Mouse (Mus musculus) heart, embryonic 11.5 days (tissue): Measurements from ENCODE around the gene Mettl9. TPM values are rescaled to one million over a fixed set of nuclear protein-coding genes. Genes with fewer than 3 reads are reported as not detected.
"Not testable (repeated sequence)": the region's sequence is repeated elsewhere in the genome, so short reads cannot be mapped to it uniquely, and the experiment has no call there.

Source experiments
- ATAC-seq: fragments of 200-750 bp; cut with Nextera tagmentation; replicated peaks from 2 replicates; pipeline ENCODE4 v1.8.0; 2017; ENCODE audit warnings: moderate library complexity; ENCODE audit not compliant: insufficient number of reproducible peaks, low FRiP score, low TSS enrichment
- H3K27ac ChIP-seq: fragments of 300-500 bp; sonication (generic); 2 replicates; pipeline ENCODE4 v1.5.1; 2014; ENCODE audit warnings: mild to moderate bottlenecking, low read depth, low read length
- H3K27me3 ChIP-seq: fragments of 300-500 bp; sonication (generic); 2 replicates; pipeline ENCODE4 v1.6.1; 2014; ENCODE audit warnings: mild to moderate bottlenecking, low read length, mixed read lengths; ENCODE audit not compliant: control insufficient read depth, insufficient read depth
- H3K36me3 ChIP-seq: fragments of 300-500 bp; sonication (generic); 2 replicates; pipeline ENCODE4 v1.6.1; 2014; ENCODE audit warnings: mild to moderate bottlenecking, low read length, moderate library complexity, mixed read lengths; ENCODE audit not compliant: control insufficient read depth, insufficient read depth
- H3K4me1 ChIP-seq: fragments of 300-500 bp; sonication (generic); 2 replicates; pipeline ENCODE4 v1.6.1; 2014; ENCODE audit warnings: low read length; ENCODE audit not compliant: control insufficient read depth, insufficient read depth
- H3K4me2 ChIP-seq: fragments of 300-500 bp; sonication (generic); 2 replicates; pipeline ENCODE4 v1.6.1; 2014; ENCODE audit warnings: mild to moderate bottlenecking, moderate library complexity
- H3K4me3 ChIP-seq: fragments of 300-500 bp; sonication (generic); 2 replicates; pipeline ENCODE4 v1.5.1; 2014; ENCODE audit warnings: low read depth, low read length
- H3K9ac ChIP-seq: fragments of 300-500 bp; sonication (generic); 2 replicates; pipeline ENCODE4 v1.6.1; 2014; ENCODE audit warnings: mild to moderate bottlenecking, low read depth, low read length, moderate library complexity
- H3K9me3 ChIP-seq: fragments of 300-500 bp; sonication (generic); replicated peaks from 2 replicates; pipeline ENCODE4 v1.6.1; 2016; ENCODE audit warnings: low read length; ENCODE audit not compliant: control insufficient read depth
- WGBS: fragments of 180-500 bp; shearing (Covaris S2); extraction: QIAGEN DNeasy Blood & Tissue Kit; methylation state at CpG from one replicate; pipeline ENCODE4 v1.1.7; 2014; ENCODE audit not compliant: insufficient replicate concordance; 5-methylcytosine and 5-hydroxymethylcytosine counted together
- polyA plus RNA-seq: library from polyadenylated mRNA; unstranded; fragments of >200 nt; fragmentation: Nextera tagmentation; extraction: Ambion mirVana; gene quantifications from 2 replicates; pipeline ENCODE4 v1.2.1, GENCODE M21; 2014

Gene Mettl9
- polyA plus RNA-seq, 1 experiment from 2014 or later: 124 TPM

- Histone ChIP-seq H3K9me3 (no peaks in the 10 kb centered on the region), H3K4me1 (no peaks in the 10 kb centered on the region), H3K27me3 (no peaks in the 10 kb centered on the region; the same call in 1 of the 2 replicates), H3K4me3 (no peak overlapping the region), H3K9ac (no peak overlapping the region), H3K4me2 (no peak overlapping the region), H3K36me3 (no peaks in the 10 kb centered on the region), H3K27ac (no peak overlapping the region)
- WGBS: 73% methylated on average over 10 of the region's 10 CpGs
- ATAC-seq: no peak
Observed at GRCm38 (mm10) chr7:121011794-121012689, 22.2 kb upstream of the Mettl9 start.

DNA sequence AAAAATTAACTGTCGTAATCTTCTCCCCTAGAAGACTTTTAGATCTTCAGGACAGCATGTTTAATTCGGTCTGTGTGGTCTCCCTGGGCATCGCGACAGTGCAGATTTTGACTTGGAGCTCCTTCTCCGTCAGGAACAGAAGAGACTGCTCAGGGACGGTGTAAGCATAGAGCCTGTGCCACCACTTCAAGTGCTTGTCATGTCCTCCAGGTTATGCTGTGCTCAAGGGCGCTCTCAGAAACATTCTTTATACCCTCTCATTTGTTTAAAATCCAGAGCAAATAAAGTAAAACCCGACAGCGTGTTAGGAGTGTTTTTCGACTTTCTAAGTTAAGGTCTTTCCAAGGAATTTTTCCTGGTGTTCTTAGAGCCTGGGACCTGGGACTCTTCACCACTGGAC, 19.8 kb upstream of the Mettl9 start:
- Histone ChIP-seq H3K9me3 (no peaks in the 10 kb centered on the region), H3K27ac (no peak overlapping the region), H3K4me2 (no peak overlapping the region), H3K4me1 (no peaks in the 10 kb centered on the region), H3K9ac (no peak overlapping the region), H3K36me3 (no peaks in the 10 kb centered on the region), H3K4me3 (no peak overlapping the region), H3K27me3 (no peaks in the 10 kb centered on the region; the same call in 1 of the 2 replicates)
- ATAC-seq: no peak
- WGBS: 82% methylated on average over 10 of the region's 10 CpGs

- Histone ChIP-seq H3K4me2 (no peak overlapping the region), H3K27ac (no peak overlapping the region), H3K9ac (no peak overlapping the region), H3K36me3 (no peaks in the 10 kb centered on the region), H3K9me3 (no peaks in the 10 kb centered on the region), H3K4me1 (no peaks in the 10 kb centered on the region), H3K4me3 (no peak overlapping the region), H3K27me3 (no peaks in the 10 kb centered on the region)
- no peak for ATAC-seq
- 78% methylated on average over 3 of the region's 3 CpGs for WGBS
Observed at GRCm38 (mm10) chr7:121018778-121019177, 15.5 kb upstream of the Mettl9 start.

DNA sequence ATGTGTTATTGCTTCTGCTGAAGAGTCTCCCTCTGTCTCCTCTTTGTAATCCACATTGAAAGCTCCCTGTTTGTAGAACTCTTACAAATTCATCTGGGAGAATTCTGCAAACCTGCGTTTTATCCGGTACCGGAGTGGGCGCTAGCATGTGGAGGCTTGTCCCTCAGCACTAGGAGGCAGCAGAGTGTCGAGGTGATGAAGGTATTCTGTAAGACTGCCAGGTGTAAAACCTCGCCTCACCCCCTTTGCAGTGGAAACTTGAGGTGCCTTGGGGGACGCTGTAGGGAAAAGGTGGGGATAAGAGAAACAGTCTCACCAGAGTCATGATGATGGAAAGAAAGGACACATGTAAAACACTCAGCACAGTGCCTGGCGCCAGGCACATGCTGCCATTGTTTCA, 14.0 kb upstream of the Mettl9 start:
- no peaks in the 10 kb centered on the region for H3K27me3 ChIP-seq
- H3K9ac ChIP-seq: no peak overlapping the region
- 34% methylated on average over 8 of the region's 8 CpGs for WGBS
- ATAC-seq: no peak
- H3K9me3 ChIP-seq: no peaks in the 10 kb centered on the region
- H3K4me3 ChIP-seq: no peak overlapping the region
- H3K4me2 ChIP-seq: no peak overlapping the region
- no peak overlapping the region for H3K27ac ChIP-seq
- no peaks in the 10 kb centered on the region for H3K36me3 ChIP-seq
- H3K4me1 ChIP-seq: no peaks in the 10 kb centered on the region

- WGBS: 62% methylated on average over 6 of the region's 6 CpGs
- Histone ChIP-seq H3K9ac (no peak overlapping the region), H3K4me1 (no peaks in the 10 kb centered on the region), H3K36me3 (no peaks in the 10 kb centered on the region), H3K4me2 (no peak overlapping the region), H3K27ac (no peak overlapping the region), H3K4me3 (no peak overlapping the region), H3K9me3 (no peaks in the 10 kb centered on the region), H3K27me3 (peaks cover 8% of the 10 kb centered on the region; the same call in 1 of the 2 replicates)
- no peak for ATAC-seq
Observed at GRCm38 (mm10) chr7:121025221-121026008, 8.8 kb upstream of the Mettl9 start.

GRCm38 (mm10) chr7:121026300-121026699, 7.9 kb upstream of the Mettl9 start:
- Histone ChIP-seq H3K4me1 (no peaks in the 10 kb centered on the region), H3K9ac (no peak overlapping the region), H3K36me3 (no peaks in the 10 kb centered on the region), H3K27ac (no peak overlapping the region), H3K9me3 (no peaks in the 10 kb centered on the region), H3K4me3 (no peak overlapping the region), H3K27me3 (peaks cover 8% of the 10 kb centered on the region), H3K4me2 (no peak overlapping the region)
- 62% methylated on average over 3 of the region's 3 CpGs for WGBS
- no peak for ATAC-seq

GRCm38 (mm10) chr7:121029947-121030346, 4.3 kb upstream of the Mettl9 start:
- H3K36me3 ChIP-seq, H3K4me1 ChIP-seq, ATAC-seq, H3K4me2 ChIP-seq, H3K27ac ChIP-seq, H3K9me3 ChIP-seq, H3K4me3 ChIP-seq, H3K9ac ChIP-seq: not testable (repeated sequence)
- H3K27me3 ChIP-seq: peaks cover 13% of the 10 kb centered on the region

DNA sequence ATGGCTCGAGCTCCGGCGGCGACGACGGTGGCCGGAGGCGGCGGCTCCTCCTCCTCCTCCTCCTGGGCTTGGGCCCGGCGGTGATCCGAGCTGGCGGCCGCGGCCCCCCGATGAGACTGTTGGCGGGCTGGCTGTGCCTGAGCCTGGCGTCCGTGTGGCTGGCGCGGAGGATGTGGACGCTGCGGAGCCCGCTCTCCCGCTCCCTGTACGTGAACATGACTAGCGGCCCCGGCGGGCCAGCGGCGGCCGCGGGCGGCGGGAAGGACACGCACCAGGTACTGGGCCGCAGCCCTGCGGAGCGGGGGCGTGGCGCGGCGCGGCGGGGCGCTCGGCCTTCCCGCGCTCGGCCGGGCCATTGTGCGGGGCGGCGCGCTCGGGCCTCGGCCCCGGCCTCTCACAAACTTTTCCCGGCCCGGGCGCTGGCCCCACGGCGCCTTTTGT, 476 bp downstream of the Mettl9 start:
- ATAC-seq: peak; percentile 77
- WGBS: under 1% methylated on average over 56 of the region's 63 CpGs
- peaks cover 5% of the 10 kb centered on the region for H3K27me3 ChIP-seq
- H3K27ac ChIP-seq: peak overlapping the region; percentile 96
- H3K4me1 ChIP-seq: peaks cover 9% of the 10 kb centered on the region
- peak overlapping the region; percentile 99 for H3K4me3 ChIP-seq
- peak overlapping the region; percentile 99 for H3K9ac ChIP-seq
- no peaks in the 10 kb centered on the region for H3K36me3 ChIP-seq
- peak overlapping the region; percentile 84 for H3K4me2 ChIP-seq
- no peaks in the 10 kb centered on the region for H3K9me3 ChIP-seq
